Mouse (Mus musculus) left cerebral cortex, adult 8-10 months (tissue): ENCODE results near the gene Zswim8. TPM values are rescaled to one million over a fixed set of nuclear protein-coding genes. Genes with fewer than 3 reads are reported as not detected.

Experiments used
- DNase-seq, 2 experiments: peaks; one replicate each; pipeline ENCODE4 v3.0.0; 2022; ENCODE audit warnings: low spot score in 2 of 2
- total RNA-seq, 4 experiments: library from RNA; stranded (reverse); gene quantifications; 2 replicates each; pipeline ENCODE4 v1.2.4; 2022

The Zswim8 gene
- total RNA-seq, 4 experiments from 2014 or later = 149 to 168 (median 158) TPM

DNA sequence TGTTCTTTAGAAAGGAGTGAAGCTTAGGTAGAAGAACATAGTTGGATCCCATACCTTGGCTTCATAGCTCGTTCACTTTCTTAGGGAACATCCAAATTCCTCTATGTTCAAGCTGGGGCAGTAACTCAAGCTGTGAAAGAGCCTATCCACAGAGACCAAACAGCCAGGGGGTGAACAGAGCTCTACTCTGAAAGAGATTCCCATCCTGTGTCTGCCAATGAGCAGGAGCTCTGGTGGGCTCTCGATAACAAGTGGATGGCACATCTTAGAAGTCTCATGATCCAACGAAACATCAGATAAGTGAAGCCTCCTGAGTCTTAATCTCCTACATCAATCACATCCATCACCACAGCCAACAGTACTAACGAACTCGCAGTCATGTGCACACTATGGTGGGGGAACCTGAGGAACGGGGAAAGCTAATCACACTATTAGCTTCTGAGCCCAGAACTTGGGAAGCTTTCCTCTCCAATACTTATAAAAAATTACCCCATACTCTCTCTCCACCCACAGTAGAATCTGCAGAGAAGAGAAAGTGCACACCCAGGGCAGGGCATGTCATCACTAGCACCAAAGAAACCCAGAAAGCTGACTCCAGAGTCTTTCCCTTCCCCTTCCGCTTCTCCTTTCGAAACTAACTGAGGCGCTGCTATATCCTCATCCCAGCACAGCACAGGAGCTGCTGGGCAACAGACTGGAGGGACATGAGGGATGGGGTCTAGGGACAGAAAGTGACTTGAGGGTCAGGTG, 23.7 kb downstream of the Zswim8 start:
- no peak for DNase-seq

DNA sequence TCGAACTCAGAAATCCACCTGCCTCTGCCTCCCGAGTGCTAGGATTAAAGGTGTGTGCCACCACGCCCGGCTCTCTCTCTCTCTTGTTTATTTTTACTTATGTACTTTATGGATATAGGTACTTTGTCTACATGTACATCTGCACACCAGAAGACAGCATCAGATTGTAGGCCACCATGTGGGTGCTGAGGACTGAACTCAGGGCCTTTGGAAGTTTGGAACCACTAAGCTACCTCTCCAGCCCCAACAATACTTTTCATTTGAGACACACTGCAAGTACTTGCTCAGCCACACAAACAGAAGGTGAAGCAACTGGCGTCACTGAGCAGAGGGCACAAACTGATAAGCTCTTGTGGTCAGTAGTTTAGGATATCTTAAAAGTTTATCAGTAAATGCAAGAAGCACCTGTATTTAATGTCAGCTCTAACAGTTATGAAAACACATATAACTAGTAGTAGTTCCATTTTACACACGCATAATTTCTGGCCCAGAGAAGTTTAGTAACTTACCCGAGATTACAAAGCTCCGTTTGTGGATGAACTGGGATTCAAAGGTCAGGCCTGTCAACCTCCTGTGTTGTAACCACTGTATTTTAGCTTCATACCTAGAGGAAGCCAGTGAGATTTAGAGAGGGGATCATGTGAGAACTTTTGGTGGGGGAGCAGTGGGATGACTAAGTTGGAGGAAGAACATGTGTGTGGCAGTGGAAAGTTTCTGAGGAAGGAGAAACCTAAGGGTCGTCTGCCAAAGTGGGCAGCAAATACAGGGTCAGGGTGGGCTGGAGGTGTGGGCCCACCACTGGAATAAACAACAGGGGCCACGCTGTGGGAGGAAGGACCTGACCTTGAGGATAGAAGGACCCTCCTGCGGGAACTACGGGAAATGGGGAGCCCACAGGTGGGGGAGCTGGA, 25.9 kb downstream of the Zswim8 start:
- no peak for DNase-seq

DNA sequence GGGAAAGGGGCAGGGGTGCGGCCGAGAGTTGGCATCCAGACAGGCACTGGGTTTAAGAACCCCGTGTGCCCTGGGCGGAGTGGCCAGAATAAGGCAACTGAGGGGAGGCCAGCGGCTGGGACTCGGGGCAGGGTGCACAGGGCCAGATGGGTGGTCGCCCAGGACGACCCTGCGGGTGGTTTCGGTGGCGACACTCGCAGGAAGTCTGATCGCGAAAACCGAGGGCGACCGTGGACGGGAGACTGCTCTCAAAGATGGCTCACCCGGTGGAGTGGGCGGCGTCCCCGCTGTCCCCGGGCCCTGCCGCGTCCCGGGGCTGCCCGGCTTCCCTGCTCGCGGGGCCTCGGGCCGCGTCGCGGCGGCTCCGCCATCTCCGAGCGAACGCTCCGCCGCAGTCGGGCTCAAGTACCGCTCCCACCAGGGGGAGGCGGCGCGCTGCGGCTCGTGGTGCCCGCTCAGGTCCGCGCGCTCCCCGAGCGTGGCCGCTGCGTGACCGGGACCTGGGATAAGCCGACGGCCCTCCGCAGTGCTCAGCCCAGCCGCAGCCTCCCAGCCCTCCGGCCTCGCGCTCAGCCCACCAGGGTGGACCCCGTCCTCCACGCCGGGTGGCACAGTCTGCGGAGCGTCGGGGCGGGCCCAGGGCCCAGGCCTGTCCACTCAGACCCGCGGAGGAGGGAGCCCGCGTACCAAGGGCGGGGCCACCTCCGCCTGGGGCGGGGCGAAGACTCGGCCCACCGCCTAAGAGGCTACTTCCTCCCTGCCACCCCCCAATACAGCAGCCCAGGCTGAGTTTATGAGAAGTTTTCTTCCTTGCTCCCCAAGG, 26.8 kb downstream of the Zswim8 start, which contains the start of gene Ndst2:
TSS of gene Ndst2 (minus strand) at position 611 of the 823 bp plus-strand sequence.
- peak; percentile 70 to 80 for DNase-seq

DNA sequence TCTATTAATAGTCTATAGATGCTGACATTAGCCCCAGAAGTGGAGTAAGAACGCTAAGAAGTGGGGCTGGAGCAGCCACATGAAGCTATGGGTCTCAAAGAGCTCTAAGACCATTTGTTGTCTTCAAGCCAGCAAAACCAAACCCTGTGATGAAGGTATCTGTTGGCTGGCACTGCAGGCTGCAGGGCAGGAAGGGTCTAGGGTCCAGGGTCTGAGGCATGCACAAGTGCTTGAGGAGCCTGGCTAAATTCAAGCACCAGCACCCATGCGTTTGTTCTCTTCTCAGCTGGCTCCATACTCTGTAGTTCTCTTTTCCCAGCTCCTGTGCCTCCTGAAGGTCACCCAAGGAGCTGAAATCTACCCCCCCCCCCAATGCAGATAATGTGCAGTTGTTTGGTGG, 27.7 kb downstream of the Zswim8 start:
- DNase-seq = no peak

DNA sequence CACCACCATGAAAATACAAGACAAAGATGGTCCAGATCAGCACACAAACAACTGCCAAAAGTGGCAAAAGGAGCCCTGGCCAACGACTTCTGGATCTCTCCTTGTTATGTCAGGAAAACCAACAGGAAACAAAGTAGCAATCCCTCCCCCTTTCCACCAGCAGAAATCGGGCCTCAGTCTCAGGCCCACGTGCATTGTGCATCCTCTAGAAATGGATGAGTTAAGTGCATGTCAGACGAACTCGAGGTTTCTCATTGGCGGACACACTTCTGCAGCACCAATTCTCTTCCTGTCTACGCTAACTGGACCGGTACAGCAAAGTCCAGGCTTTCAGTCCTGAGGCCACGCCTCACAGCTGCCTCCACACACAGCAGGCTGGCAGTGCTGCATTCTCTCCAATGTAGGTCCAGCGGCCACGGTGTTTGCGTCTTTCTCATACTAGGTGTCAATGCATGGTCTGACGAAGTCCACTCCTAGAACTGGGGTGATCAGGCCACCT, 28.6 kb downstream of the Zswim8 start:
- DNase-seq = no peak

DNA sequence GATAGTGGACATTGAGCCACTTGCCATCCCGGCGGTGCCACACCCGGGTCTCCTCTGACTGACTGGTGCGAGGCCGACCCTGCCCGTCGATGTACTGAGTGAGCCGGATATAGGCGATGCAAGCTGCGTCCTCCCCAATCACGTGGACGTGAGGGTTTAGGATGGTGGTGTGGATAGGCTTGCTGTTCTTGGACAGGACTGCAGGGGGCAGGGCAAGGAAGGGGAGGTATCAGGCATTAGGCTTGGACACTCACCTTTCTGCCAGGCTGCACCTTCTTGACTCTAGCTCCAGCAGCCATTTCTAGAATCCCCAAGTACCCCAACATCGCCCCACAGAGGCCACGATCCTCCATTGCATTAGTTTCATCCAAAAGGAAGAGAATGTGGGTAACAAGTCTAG, 30.0 kb downstream of the Zswim8 start:
- DNase-seq = no peak

DNA sequence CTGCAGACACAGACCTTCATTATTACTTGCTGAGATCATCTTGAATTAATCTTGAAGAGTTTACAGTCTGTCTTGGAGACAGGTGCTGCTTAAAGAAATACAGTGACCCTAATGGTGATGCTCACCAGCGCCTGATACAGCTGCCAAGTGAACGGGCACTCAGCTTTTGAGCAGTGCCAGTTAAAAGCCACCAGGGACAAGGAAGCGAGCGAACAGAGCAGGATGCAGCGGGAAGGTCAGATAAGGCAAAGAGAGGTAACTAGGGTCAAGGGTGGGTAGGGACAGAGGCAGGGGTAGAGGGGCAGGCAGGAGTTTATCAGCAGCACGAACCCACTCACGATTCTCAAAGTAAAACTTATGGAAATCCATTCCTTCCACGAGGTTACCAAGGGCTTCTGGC, 31.2 kb downstream of the Zswim8 start:
- no peak for DNase-seq

DNA sequence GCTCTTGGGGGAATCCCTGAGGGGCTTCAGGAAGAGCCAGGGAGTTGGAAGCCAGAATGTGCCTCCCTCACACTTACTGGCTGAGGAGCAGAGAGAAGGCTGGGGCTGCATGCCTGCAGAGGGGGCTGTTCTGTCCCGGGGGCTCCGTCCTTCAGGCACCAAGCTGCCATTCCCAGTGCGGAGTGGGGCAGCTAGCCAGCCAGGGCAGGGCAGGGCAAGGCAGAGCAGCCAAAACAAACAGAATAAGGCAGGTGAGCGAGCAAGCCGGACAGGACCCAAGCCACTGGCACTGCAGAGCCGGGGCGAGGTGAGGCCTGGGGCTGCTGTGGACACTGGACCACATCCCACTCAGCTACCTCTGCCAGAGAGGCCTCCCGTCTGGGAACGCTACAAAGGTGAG, 33.9 kb downstream of the Zswim8 start:
- no peak for DNase-seq

DNA sequence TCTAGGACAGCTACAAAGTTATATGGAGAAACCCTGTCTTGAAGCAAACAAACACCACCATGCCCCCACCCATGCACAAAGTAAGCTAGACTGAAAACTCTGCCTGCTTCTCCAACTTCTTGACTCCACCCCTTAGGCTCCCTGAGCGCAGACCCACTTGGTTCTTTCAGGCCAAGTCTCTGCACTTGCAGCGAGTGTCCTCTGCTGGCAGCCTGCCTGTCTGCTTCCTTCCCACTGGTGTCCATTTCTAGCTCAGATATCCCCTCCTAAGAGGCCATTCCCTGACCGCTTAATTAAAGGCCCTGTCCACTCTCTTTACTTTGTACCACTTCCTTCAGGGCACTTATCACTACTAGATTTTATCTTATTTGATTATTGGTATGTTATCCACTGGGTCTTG, 36.3 kb downstream of the Zswim8 start:
- DNase-seq = no peak

DNA sequence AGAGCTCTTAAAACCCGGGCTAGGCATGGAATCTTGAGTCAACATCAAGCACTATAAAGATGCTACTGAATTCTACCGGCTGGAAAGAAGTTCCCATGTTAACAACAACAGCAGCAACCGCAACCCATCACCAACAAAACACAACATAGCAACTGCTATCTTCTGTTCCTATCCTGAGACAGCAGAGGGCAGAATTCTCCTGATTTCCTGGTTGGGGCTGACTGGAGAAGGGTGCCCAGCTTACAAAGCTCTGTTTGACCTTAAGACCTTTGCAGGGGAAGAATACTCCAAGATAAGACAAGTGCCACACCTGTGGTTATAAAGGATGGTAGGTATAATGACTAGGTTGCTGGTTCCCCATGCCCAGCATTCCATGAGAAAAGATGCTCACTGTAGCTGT, 39.6 kb downstream of the Zswim8 start:
- no peak for DNase-seq

DNA sequence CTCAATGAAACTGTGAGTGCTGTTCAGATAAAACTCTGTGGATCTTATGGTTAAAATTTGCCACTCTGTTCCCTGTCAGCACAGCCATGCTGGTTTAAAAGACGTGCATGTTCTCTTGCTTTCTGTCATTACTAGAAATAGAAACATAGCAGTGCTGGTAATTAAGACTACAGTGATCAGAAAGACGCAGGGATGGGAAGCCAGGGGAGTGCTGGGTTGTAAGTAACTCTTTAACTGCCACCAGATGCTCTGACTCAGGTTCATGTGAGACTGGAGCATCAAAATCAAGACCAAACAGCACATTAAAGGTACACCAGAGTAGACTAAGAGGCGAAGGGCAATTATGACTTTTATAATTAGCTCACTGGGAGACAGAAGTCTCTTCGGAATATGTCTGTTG, 41.0 kb downstream of the Zswim8 start:
- DNase-seq = no peak

DNA sequence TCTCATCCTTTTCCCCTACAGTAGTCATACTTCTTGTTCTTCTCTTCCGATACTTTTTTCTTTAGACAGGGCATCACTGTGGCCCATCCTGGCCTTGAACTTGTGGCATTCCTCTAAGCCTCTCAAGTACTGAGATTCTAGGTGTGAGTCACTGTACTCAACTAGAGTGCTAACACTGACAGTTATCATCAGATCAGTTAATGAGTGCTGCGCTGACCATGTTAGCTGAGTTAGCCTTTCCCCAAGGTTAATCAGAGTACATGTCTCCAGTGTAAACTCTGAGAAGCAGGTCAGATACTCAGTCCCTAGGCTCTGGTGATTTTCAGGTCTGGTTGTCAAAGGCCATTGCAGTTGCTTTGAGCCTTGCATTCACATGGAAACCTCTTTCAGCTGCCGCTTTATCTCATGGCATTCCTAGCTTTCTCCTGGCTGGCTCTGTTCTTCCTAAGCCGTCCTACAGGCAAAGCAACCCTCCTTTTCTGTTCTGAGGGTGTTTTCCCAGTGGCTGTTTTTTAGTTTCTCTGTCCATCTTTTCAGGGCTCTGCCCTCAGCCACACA, 42.2 kb downstream of the Zswim8 start:
- DNase-seq = no peak

DNA sequence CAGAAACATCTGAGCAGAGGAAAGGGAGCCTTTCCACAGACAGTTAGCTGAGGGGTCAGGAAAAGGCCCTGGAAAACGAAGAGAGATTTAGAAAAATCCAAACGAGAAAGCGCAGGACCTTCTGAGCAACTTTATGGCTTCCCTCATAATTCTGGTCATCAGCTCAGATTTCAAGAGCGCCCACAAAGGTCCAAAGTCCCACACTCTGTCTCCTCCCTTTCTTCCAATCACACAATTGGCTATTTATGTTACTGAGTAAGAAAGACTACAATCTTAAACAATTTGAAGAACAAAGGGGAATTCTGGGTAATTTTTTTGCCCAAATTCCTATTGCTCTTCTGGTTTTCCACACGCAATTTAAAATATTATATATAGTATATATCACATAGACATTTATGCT, 43.2 kb downstream of the Zswim8 start:
- no peak for DNase-seq

DNA sequence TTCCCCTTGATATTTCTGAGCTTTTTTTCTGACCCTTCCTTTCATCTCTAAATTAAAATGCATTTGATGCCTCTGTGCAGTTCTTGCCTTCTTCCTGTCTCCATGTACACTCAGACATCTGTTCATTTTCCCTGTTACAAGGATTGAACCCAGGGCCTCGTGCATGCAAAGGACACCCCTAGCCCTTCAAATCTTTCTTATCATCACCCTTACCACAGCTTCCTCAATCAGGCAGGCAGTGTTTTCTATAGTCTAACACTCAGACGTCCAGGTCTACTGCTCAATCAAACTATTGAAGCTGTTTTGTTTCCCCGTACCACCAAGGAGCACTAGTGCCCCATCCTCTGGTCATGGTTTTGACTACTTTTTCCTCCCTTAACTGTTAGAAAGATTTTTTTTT, 46.4 kb downstream of the Zswim8 start:
- DNase-seq = no peak

DNA sequence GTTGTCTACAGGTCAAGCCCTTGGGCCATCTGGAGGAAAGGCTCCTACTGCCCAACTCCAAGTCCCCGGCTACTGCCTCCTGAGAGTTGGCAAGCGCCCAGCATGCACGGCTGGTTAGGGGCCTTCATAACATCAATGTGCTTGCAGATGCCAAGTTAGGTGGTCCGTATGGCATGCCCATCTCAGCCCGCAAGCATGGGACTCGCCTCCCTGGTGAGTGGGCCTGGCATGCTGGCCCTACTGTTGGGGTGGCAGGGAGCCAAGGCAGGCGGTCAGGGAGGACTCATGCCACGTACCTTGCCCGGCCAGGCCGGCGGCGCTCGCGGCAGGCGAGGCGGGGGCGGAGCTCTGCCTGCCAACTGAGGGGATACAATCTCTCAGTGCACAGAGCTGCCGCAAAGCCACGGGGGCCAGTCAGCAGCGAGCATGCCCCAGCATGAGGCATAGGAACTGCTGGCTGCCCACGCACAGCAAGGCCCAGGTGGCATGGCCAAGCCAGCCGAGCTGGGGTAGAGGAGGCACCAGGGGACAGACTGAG, 50.1 kb downstream of the Zswim8 start:
- DNase-seq = no peak

DNA sequence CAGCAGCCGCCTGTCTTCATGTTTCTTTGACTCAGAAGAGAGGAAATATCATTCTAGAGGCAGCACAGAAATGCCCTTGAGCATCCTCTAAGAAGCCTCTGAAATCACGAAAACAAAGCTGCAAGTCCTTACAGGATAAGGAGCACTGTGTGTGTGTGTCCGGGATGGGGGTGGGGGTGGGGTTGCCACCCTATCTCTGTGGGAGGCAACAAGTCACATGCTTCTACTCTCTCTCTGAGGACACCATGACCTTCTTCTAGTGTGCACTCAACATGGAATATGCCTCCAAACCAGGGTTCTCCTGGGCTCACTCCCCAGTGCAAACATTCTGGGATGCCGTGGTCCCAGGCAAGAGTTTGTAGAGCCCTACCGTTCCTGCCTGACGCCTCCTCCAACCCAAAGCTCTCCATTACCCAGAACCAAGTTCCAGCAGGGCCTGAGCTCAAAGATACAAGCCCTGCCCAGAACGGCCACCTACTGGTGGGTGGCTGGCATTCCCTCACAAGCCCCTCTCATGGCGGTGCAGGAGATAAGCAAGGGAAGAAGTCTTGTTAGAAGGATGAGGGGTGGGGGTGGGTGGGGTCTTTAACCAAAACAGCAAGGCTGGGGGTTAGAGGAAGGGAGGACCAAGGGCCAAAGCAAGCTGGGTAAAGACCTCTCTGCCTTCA, 51.5 kb downstream of the Zswim8 start:
- DNase-seq = no peak

DNA sequence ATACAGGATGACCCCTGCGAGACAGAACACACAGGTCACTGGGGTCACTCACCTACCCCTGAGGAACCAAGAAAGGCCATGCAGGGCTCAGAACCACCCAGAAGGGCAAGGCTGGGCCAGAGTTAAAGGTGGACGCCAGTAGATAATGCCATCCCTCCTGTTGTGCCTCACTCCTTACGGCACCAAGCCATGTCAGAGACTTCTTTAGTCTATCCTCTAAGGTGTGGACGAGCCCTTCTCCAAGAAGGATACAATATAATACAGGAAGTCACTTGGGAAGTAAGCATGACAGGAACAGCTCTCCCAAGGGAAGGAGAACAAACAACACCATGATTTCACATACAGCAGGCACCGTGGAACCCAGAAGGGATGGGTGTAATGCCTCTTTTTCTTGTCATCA, 57.6 kb downstream of the Zswim8 start:
- no peak for DNase-seq

DNA sequence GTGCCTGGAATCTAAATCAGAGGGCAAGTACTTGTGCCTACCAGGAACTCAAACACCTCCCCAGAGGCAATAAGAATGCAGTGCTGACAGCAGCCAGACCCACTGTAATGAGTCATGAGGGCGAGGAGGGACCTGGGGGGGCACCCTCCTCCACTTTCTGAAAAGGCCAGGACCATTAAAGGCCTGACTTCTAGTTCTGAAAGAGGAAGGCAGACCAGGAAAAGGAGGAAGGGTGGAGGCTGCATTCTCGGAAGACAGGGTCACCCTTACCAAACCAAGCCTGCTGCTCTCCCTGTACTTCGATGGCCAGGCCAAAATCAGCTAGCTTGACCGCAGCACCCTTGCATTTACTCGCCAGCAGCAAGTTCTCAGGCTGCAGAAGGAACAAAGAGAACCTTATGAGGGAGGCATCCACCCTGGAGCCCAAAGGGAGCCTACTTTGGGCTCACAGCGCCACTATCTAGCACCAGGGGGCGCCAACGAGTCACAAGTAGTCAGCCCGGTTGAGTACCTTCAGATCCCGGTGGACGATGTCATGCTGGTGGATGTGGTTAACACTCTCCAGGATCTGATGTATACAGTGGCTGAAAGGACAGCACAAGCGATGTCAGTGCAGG, 58.4 kb downstream of the Zswim8 start:
- DNase-seq = peak; percentile 73 to 93

DNA sequence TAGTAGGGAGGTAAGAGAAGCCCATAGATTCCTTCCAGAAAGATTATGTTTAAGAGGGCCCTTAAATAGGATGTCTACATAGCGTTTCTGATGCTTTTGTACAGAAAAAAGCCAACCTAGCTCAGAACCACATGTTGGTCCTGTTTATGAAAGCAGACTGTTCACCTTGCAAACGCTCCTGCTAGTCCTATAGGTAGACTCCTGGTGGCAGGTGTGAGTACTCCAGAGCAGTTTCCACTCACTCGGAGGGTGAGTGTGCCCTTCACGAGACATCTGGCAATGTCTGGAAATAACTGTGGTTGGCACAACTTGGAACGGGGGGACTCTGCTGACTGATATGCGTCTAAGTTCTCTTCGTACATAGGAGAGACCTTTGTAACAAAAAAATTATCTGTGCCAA, 60.6 kb downstream of the Zswim8 start:
- DNase-seq = no peak

DNA sequence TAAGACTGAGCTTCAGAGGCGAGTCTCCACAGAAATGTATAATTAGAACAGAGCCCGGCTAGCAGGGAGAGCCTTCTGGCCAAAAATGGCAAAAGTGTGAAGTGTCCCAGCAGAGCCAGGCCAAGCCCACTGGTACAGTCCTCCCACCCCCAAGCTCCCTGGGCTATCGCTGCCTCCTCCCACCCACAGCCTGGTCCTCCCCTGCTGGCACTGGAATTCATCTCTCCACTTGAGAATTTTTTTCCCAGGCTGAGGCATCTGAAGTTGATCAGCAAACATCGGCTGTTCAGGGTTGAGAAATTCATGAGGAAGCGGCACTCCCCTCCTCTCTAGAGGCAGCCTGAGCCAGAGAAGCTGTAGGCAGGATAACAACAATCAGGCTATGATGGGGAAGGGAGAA, 61.2 kb downstream of the Zswim8 start:
- DNase-seq = peak in 1 of 2 experiments; percentile 50
